Mouse (Mus musculus) embryonic facial prominence, embryonic 14.5 days (tissue): ENCODE measurements around the gene Gabarapl1. TPM values are rescaled to one million over a fixed set of nuclear protein-coding genes. Genes with fewer than 3 reads are reported as not detected.

Experiments used
- ATAC-seq: fragments of 200-750 bp; cut with Nextera tagmentation; 2 replicates; pipeline ENCODE4 v1.8.0; 2017; ENCODE audit warnings: low read depth, moderate number of reproducible peaks, moderate TSS enrichment
- DNase-seq: peaks from one replicate; pipeline ENCODE4 v3.0.0-alpha.2; 2015; ENCODE audit warnings: low spot score
- H3K27ac ChIP-seq: fragments of 300-500 bp; sonication (generic); replicated peaks from 2 replicates; pipeline ENCODE4 v1.5.1; 2014; ENCODE audit warnings: low read depth, mild to moderate bottlenecking, low read length, moderate library complexity
- H3K27me3 ChIP-seq: fragments of 300-500 bp; sonication (generic); replicated peaks from 2 replicates; pipeline ENCODE4 v1.6.1; 2014; ENCODE audit warnings: low read length; ENCODE audit not compliant: control insufficient read depth, insufficient read depth
- H3K36me3 ChIP-seq: fragments of 300-500 bp; sonication (generic); 2 replicates; pipeline ENCODE4 v1.6.1; 2014; ENCODE audit warnings: low read length, mixed read lengths; ENCODE audit not compliant: control insufficient read depth, insufficient read depth
- H3K4me1 ChIP-seq: fragments of 300-500 bp; sonication (generic); 2 replicates; pipeline ENCODE4 v1.6.1; 2014; ENCODE audit warnings: antibody characterized with exemption, low read length; ENCODE audit not compliant: control insufficient read depth, insufficient read depth
- H3K4me2 ChIP-seq: fragments of 300-500 bp; sonication (generic); 2 replicates; pipeline ENCODE4 v1.6.1; 2014; ENCODE audit warnings: low read depth, mild to moderate bottlenecking, low read length, moderate library complexity, mixed read lengths
- H3K4me3 ChIP-seq: fragments of 300-500 bp; sonication (generic); 2 replicates; pipeline ENCODE4 v1.5.1; 2014; ENCODE audit warnings: low read depth, mild to moderate bottlenecking, low read length
- H3K9ac ChIP-seq: fragments of 300-500 bp; sonication (generic); 2 replicates; pipeline ENCODE4 v1.6.1; 2014; ENCODE audit warnings: low read depth, mild to moderate bottlenecking, low read length, moderate library complexity, mixed read lengths
- H3K9me3 ChIP-seq: fragments of 300-500 bp; sonication (generic); 2 replicates; pipeline ENCODE4 v1.6.1; 2016; ENCODE audit warnings: low read length; ENCODE audit not compliant: control insufficient read depth
- whole genome bisulfite sequencing: fragments of 180-500 bp; shearing (Covaris S2); extraction: QIAGEN DNeasy Blood & Tissue Kit; methylation state at CpG from one replicate; pipeline ENCODE4 v1.1.7; 2014; 5-methylcytosine and 5-hydroxymethylcytosine counted together
- polyA plus RNA-seq: library from polyadenylated mRNA; unstranded; fragments of >200 nt; fragmentation: Nextera tagmentation; extraction: Ambion mirVana; gene quantifications from 2 replicates; pipeline ENCODE4 v1.2.1, GENCODE M21; 2014

Gene Gabarapl1
- polyA plus RNA-seq, 1 experiment from 2014 or later = 19.8 TPM

- Histone ChIP-seq H3K27ac (no peak overlapping the region), H3K27me3 (no peaks in the 10 kb centered on the region), H3K36me3 (peaks cover 32% of the 10 kb centered on the region), H3K4me2 (no peak overlapping the region), H3K9me3 (no peaks in the 10 kb centered on the region), H3K4me3 (no peak overlapping the region), H3K4me1 (no peaks in the 10 kb centered on the region), H3K9ac (no peak overlapping the region)
- ATAC-seq (peak; percentile 83), DNase-seq (peak; percentile 72)
- WGBS = 63% methylated on average over 6 of the region's 6 CpGs
These were observed 11.0 kb downstream of the Gabarapl1 start for GRCm38 (mm10) chr6:129543709-129544606.

GRCm38 (mm10) chr6:129547277-129547676 is 14.3 kb downstream of the Gabarapl1 start:
- H3K4me3 ChIP-seq = no peak overlapping the region
- WGBS = 86% methylated on average over 2 of the region's 2 CpGs
- H3K4me1 ChIP-seq = no peaks in the 10 kb centered on the region
- no peaks in the 10 kb centered on the region for H3K27me3 ChIP-seq
- no peaks in the 10 kb centered on the region; the same call in 1 of the 2 replicates for H3K36me3 ChIP-seq
- H3K4me2 ChIP-seq = no peak overlapping the region
- ATAC-seq (no peak), DNase-seq (no peak)
- H3K9me3 ChIP-seq = no peaks in the 10 kb centered on the region
- H3K27ac ChIP-seq = no peak overlapping the region
- no peak overlapping the region for H3K9ac ChIP-seq

GRCm38 (mm10) chr6:129548009-129548408 is 15.0 kb downstream of the Gabarapl1 start:
- H3K27me3 ChIP-seq = no peaks in the 10 kb centered on the region
- H3K27ac ChIP-seq = no peak overlapping the region
- H3K4me2 ChIP-seq = no peak overlapping the region
- H3K4me1 ChIP-seq = no peaks in the 10 kb centered on the region
- H3K9me3 ChIP-seq = no peaks in the 10 kb centered on the region
- H3K36me3 ChIP-seq = no peaks in the 10 kb centered on the region
- no peak overlapping the region for H3K4me3 ChIP-seq
- no peak overlapping the region for H3K9ac ChIP-seq
- 72% methylated on average over 3 of the region's 3 CpGs for WGBS
- DNase-seq (no peak), ATAC-seq (no peak)

GRCm38 (mm10) chr6:129557298-129558023 is 24.5 kb downstream of the Gabarapl1 start:
- Histone ChIP-seq H3K27me3 (no peaks in the 10 kb centered on the region), H3K4me1 (no peaks in the 10 kb centered on the region), H3K4me2 (no peak overlapping the region), H3K36me3 (no peaks in the 10 kb centered on the region), H3K4me3 (no peak overlapping the region), H3K27ac (no peak overlapping the region), H3K9me3 (no peaks in the 10 kb centered on the region), H3K9ac (no peak overlapping the region)
- ATAC-seq (no peak), DNase-seq (no peak)

GRCm38 (mm10) chr6:129558946-129559640 is 26.1 kb downstream of the Gabarapl1 start:
- Histone ChIP-seq H3K4me1 (no peaks in the 10 kb centered on the region), H3K4me2 (no peak overlapping the region), H3K4me3 (no peak overlapping the region), H3K27ac (no peak overlapping the region), H3K9me3 (no peaks in the 10 kb centered on the region), H3K36me3 (no peaks in the 10 kb centered on the region), H3K9ac (no peak overlapping the region), H3K27me3 (no peaks in the 10 kb centered on the region)
- DNase-seq = peak; percentile 77
- peak; percentile 77 for ATAC-seq
- WGBS = 19% methylated on average over 12 of the region's 12 CpGs

- 51% methylated on average over 4 of the region's 4 CpGs for WGBS
- H3K9me3 ChIP-seq = no peaks in the 10 kb centered on the region
- no peak overlapping the region for H3K4me3 ChIP-seq
- H3K27me3 ChIP-seq = no peaks in the 10 kb centered on the region
- H3K4me2 ChIP-seq = no peak overlapping the region
- H3K9ac ChIP-seq = no peak overlapping the region
- DNase-seq (no peak), ATAC-seq (no peak)
- no peak overlapping the region for H3K27ac ChIP-seq
- H3K4me1 ChIP-seq = no peaks in the 10 kb centered on the region
- no peaks in the 10 kb centered on the region for H3K36me3 ChIP-seq
These were observed 26.7 kb downstream of the Gabarapl1 start for GRCm38 (mm10) chr6:129559641-129560027.

- Histone ChIP-seq H3K4me1 (no peaks in the 10 kb centered on the region), H3K36me3 (no peaks in the 10 kb centered on the region), H3K27me3 (no peaks in the 10 kb centered on the region), H3K9me3 (no peaks in the 10 kb centered on the region), H3K4me3 (no peak overlapping the region), H3K27ac (no peak overlapping the region), H3K4me2 (no peak overlapping the region), H3K9ac (no peak overlapping the region)
- ATAC-seq (no peak), DNase-seq (no peak)
- 70% methylated on average over 2 of the region's 2 CpGs for WGBS
These were observed 32.3 kb downstream of the Gabarapl1 start for GRCm38 (mm10) chr6:129565257-129565656.

GRCm38 (mm10) chr6:129575315-129575714 is 42.4 kb downstream of the Gabarapl1 start:
- H3K4me3 ChIP-seq = no peak overlapping the region
- H3K9ac ChIP-seq = no peak overlapping the region
- no peaks in the 10 kb centered on the region for H3K9me3 ChIP-seq
- no peaks in the 10 kb centered on the region for H3K27me3 ChIP-seq
- DNase-seq (no peak), ATAC-seq (no peak)
- WGBS = 31% methylated on average over 2 of the region's 2 CpGs
- H3K4me1 ChIP-seq = no peaks in the 10 kb centered on the region
- no peaks in the 10 kb centered on the region for H3K36me3 ChIP-seq
- H3K4me2 ChIP-seq = no peak overlapping the region
- no peak overlapping the region for H3K27ac ChIP-seq
